Mouse (Mus musculus) mature B cell (primary cell): ENCODE data around the gene Fam160a1.

Source experiments
- in situ Hi-C: fragments of 300-500 bp; cut with MboI; formaldehyde crosslinking; loops from 2 replicates; pipeline ENCODE4 v1.14.3; 2019

The Fam160a1 gene

DNA sequence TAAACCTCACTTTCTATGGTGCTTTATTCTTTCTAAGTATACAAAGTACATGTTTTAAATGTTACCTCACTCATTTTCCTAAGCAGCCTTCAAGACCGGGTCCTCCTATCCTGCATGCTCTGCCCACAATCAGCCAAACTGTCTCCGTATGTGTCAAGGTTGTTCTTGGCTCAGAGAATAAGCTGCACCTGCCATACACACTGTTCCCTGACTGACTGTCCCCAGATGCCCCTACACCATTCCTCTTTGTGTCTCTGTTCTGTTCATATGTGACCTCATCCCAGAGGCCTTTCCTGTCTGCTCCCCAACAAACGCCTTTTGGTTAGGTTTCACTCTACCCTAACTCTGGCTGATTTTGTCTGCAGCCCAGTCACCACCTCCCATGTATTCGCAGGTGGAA lies 10.2 kb upstream of the Fam160a1 start:
- in situ Hi-C loops = no loop called here

GRCm38 (mm10) chr3:85820839-85821548 lies 3.9 kb upstream of the Fam160a1 start:
- in situ Hi-C loops = no loop called here

DNA sequence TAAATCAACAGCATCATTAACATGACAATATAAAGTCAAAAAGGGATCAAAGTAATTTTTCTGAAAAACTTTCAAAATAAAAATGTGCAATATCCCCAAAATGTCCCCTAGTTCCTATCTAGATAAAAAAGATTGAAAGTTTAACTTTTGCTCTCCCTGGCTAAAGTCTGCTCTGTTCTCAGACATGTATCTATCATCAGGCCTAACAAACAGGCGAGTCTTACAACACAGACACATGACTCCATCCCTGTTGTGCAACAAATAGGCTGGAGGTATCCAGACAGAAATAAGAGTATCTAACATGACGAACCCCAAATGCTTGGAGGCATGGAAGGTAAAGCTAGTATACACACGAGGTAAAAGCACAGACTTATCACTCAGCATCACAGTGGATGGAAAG lies 2.2 kb upstream of the Fam160a1 start:
- in situ Hi-C loops = no loop called here

GRCm38 (mm10) chr3:85814241-85814640 lies 2.9 kb downstream of the Fam160a1 start:
- in situ Hi-C loops = no loop called here

- in situ Hi-C loops = no loop called here
Observed at GRCm38 (mm10) chr3:85813101-85814014, 3.7 kb downstream of the Fam160a1 start.

- in situ Hi-C loops = no loop called here
Observed at GRCm38 (mm10) chr3:85812010-85812409, 5.1 kb downstream of the Fam160a1 start.

DNA sequence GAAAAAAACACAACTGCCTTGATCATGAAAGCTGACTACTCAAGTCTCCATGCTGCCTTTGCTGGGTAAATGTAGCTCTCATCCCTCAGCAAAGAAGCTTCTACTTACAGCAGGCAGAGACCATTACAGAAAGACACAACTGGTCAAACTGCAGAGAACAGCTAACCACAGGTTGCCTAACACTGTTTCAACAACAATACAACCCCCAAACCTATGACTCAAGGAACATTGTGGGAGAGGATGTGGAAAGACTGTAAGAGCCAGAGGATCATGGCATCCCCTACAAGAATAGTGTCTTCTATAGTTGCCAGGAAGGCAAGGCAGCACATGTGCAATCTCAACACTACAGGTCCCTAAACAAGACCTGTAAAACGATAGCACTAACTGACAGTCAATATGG lies 23.9 kb downstream of the Fam160a1 start:
- in situ Hi-C loops = no loop called here

GRCm38 (mm10) chr3:85789748-85790147 lies 27.3 kb downstream of the Fam160a1 start:
- in situ Hi-C loops = no loop called here

GRCm38 (mm10) chr3:85786501-85786900 lies 30.6 kb downstream of the Fam160a1 start:
- in situ Hi-C loops = no loop called here

- in situ Hi-C loops = no loop called here
Observed at GRCm38 (mm10) chr3:85780906-85781305, 36.2 kb downstream of the Fam160a1 start.

DNA sequence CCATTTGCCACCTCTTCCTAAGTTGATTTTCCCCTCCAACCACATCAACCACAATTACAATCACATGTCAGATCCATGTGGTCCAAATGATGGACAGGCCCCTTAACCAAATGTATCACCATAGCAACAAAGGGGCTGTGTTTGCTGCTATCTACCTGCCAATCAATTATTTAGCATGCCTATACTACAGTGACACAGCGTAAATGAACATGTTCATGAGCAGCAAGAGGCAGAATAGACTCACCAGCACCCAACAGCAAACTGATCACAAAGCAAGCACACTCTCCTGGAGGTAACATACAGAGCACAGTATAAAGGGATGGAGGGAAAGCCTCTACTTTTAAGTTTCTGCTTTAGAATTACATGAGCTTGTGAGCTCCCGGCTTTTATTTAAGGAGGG lies 36.8 kb downstream of the Fam160a1 start:
- in situ Hi-C loops = no loop called here

DNA sequence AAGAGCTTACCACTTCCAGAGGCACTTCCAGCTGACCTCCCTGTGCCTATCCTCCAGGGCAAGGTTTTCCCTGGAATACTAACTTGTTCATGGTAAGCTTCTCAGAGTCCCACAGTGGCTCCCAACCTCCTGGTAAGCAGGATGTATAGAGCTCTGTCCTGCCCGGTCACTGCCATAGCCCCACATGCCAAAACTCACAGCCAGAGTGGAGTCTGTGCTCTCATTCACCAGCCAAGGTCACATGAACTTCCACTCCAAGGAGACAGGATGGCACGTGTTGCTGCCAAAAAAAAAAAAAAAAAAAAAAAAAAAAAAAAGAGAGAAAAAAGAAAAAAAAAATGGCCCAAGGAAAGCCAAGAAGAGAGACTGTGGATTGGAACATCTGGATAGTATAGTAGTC lies 39.2 kb downstream of the Fam160a1 start:
- in situ Hi-C loops = no loop called here

- in situ Hi-C loops = no loop called here
Observed at GRCm38 (mm10) chr3:85777356-85777755, 39.7 kb downstream of the Fam160a1 start.

- in situ Hi-C loops = no loop called here
Observed at GRCm38 (mm10) chr3:85776707-85777106, 40.4 kb downstream of the Fam160a1 start.

DNA sequence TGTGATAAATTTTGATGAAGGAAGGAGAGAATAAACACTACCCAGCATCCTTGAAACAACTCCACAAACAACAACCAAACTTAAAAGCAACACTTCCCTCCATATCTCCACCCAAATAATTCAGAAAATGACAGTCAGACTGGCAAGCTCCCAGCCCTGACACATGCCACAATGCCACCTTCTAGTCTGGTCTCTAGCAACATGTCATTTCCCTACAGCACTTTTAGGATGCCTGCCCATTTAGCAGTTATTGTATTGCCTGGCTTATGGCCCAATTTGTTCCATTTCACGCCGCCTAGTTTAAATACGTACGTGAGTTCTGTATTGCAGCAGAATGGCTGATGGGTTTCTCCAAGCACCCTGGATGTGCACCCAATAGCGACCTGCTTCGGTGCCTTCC lies 41.0 kb downstream of the Fam160a1 start:
- in situ Hi-C loops = no loop called here

GRCm38 (mm10) chr3:85773886-85774285 lies 43.2 kb downstream of the Fam160a1 start:
- in situ Hi-C loops = no loop called here

GRCm38 (mm10) chr3:85773425-85773824 lies 43.7 kb downstream of the Fam160a1 start:
- in situ Hi-C loops = no loop called here

DNA sequence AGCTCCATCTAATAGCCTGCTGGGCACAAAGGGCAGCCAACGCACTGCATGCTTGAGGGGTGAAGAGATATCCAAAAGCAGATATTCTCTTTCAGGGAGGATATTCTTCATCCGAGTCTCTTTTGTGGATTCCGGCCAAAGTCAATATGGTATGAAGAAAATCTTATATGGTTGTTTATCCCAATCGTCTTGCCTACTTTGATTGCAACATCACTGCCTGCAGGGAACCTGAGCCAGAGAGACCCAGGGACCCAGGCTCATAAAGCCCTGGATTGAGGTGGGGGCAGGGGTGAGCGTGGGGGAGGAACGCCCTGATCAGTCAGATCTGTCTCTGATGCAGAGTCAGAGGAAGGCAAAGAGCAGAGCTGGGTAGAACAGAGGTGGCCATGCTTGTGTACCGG lies 52.2 kb downstream of the Fam160a1 start:
- in situ Hi-C loops = no loop called here

DNA sequence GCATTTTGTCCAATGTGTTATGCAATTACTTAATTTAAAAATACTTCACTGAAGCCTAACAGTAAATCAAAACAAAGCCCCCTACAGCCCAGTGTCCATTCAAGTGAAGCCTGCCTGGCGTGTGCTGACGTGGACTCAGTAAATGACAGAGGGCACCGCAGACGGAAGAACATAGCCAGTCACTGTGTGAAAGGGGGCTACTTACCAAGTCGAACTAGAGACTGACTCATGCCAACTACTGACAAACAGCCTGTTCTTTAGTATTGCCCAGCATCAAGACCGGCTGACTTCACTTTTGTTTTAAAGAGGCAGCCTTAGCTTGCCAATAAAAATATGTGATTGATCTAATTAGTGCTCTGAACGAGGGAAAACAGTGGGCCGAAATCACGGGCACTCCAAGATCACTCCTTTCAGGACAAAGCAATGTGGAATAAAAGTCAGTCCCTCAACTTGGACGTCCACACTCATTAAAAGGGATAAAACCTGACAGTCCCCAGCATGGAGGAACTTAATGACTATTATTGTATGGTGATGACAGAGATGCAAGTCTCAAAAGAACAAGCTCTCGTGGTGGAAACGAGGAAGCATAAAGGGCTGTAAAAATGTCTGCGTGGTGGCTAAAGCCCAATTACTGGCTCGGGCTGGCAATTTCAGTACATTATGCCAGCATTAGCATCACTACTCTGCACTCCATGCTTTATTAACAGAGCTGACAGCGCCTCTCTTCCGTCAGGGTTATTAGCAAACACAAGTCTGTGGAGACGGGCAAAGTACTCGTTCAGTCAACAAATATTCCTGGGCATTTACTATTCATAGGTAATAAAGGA lies 52.9 kb downstream of the Fam160a1 start:
- in situ Hi-C loops = no loop called here

DNA sequence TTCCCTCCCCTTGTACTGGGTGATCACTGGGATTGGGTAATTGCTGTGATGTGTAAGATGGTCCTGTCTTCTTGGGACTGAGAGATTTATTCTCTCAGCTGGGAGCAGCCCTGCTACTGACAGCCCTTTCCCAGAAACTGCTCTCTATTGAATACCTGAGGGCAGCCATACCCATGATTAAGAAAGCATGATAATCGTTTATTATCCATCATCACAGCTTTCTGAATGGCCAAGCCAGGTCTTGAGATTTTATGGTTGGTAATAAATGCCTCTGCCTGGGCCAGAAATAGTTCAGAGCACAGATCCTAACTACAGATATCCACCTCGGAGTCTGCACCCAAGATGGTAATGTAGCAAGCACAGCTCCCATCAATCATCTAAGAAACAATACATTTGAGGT lies 59.1 kb downstream of the Fam160a1 start:
- in situ Hi-C loops = no loop called here

DNA sequence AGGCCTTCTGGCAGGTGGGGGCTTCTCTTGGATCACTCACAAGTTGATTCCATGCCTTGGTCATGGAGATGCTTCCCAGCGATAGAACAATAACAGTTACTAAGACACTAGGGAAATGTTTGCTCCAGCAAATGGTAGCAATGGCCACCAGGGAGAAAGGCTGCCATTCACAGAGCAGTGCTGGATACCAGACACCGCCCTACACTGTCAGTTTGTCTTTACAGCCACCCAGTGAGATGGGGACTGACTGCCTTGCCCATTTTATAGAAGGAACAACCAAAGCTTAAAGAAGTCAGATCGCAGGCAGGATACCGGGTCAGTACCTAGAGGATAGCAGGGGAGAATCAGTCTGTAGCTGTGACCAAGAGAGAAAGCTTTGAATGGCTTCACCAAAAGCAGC lies 59.7 kb downstream of the Fam160a1 start:
- in situ Hi-C loops = no loop called here

DNA sequence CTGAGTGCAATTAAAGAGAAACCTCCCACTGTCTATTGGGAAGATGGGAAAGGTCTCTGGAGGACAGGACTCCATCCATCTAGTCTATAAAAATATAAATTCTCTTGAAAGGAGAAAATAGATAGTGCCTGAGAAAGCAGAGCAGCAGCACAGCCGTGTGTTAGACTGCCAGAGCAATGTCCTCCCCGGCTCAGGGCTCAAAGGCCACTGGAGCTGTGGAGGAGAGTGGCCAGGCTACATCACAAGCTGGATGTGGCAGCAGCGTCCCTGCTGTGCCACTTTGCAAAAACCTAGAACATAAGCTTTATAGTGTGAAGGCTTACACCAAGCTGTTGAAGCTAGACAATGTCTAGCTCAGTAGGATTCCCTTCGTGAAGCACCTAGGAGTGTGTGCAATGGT lies 67.7 kb downstream of the Fam160a1 start:
- in situ Hi-C loops = no loop called here
